Mouse (Mus musculus) Patski (cell line): ENCODE measurements around the gene Eps8l1. TPM values are rescaled to one million over a fixed set of nuclear protein-coding genes. Genes with fewer than 3 reads are reported as not detected.

ENCODE experiments used
- ATAC-seq: fragments of 100-300 bp; one replicate; pipeline ENCODE4 v1.8.0; 2021
- CTCF ChIA-PET: fragments of 350-600 bp; sonication (Branson Sonifier 250); formaldehyde crosslinking; loops from one replicate; lab custom pipeline; 2022; ENCODE audit warnings: inconsistent platforms; lab: Charles Lee
- POLR2A ChIA-PET: fragments of 350-600 bp; sonication (Branson Sonifier 250); formaldehyde crosslinking; loops from one replicate; lab custom pipeline; 2022; ENCODE audit warnings: antibody characterized with exemption, inconsistent platforms; lab: Charles Lee
- DNase-seq: peaks from one replicate; pipeline ENCODE4 v3.0.0-alpha.2; 2011; ENCODE audit warnings: low read depth, low spot score
- H3K27me3 ChIP-seq: fragments of 371-371 bp; one replicate; pipeline ENCODE4 v1.5.1; 2021
- CTCF ChIP-seq: fragments of 100-300 bp; IDR thresholded peaks from one replicate; pipeline ENCODE4 v1.5.1; 2021
- in situ Hi-C: fragments of 300-500 bp; cut with MboI; formaldehyde crosslinking; loops from 3 replicates; pipeline ENCODE4 v1.11.1; 2018; ENCODE audit warnings: low pct_unique_long_range_greater_than_20kb, mixed read lengths
- polyA plus RNA-seq: library from polyadenylated mRNA; unstranded; gene quantifications from one replicate; pipeline ENCODE4 v1.2.3, GENCODE M21; 2021

The Eps8l1 gene
- polyA plus RNA-seq, 1 experiment from 2014 or later = 0.04 TPM

GRCm38 (mm10) chr7:4497271-4497903 lies 36.9 kb downstream of the Eps8l1 start:
- no peaks in the 10 kb centered on the region for H3K27me3 ChIP-seq
- ATAC-seq (no peak), DNase-seq (no peak)
- CTCF ChIA-PET = interaction anchor here (1.2 to 1.3 kb wide), 2 partner anchors 16 to 70 kb away, joined by 3 read pairs; no protein-coding TSS in a partner anchor
- POLR2A ChIA-PET = no interaction called here
- no peak for TF ChIP-seq CTCF
- in situ Hi-C loops = no loop called here

- in situ Hi-C loops = no loop called here
- H3K27me3 ChIP-seq = no peaks in the 10 kb centered on the region
- ATAC-seq = no peak
- ChIA-PET POLR2A (no interaction called here), CTCF (interaction anchor here (1.3 to 1.4 kb wide), 2 partner anchors 13 to 71 kb away, joined by 3 to 4 read pairs; no protein-coding TSS in a partner anchor)
- no peak for TF ChIP-seq CTCF
- DNase-seq = no peak
Observed at GRCm38 (mm10) chr7:4498251-4498650, 37.8 kb downstream of the Eps8l1 start.

- in situ Hi-C loops = no loop called here
- H3K27me3 ChIP-seq = no peaks in the 10 kb centered on the region
- POLR2A ChIA-PET = no interaction called here
- CTCF ChIA-PET = interaction anchor here (1.4 kb wide), 1 partner anchor 14 kb away, joined by 4 read pairs; no protein-coding TSS in a partner anchor
- DNase-seq = no peak
- no peak for ATAC-seq
- no peak for TF ChIP-seq CTCF
Observed at GRCm38 (mm10) chr7:4499034-4499433, 38.6 kb downstream of the Eps8l1 start.

- no peak for TF ChIP-seq CTCF
- ChIA-PET POLR2A (interaction anchor here (0.9 kb wide), 1 partner anchor 10 kb away, joined by 3 read pairs; no protein-coding TSS in a partner anchor), CTCF (interaction anchor here (1.3 to 4.3 kb wide), 2 partner anchors 12 to 21 kb away, joined by 3 to 13 read pairs; no protein-coding TSS in a partner anchor)
- ATAC-seq (peak; percentile 31), DNase-seq (no peak)
- in situ Hi-C loops = no loop called here
- no peaks in the 10 kb centered on the region for H3K27me3 ChIP-seq
Observed at GRCm38 (mm10) chr7:4500892-4501471, 40.5 kb downstream of the Eps8l1 start.

DNA sequence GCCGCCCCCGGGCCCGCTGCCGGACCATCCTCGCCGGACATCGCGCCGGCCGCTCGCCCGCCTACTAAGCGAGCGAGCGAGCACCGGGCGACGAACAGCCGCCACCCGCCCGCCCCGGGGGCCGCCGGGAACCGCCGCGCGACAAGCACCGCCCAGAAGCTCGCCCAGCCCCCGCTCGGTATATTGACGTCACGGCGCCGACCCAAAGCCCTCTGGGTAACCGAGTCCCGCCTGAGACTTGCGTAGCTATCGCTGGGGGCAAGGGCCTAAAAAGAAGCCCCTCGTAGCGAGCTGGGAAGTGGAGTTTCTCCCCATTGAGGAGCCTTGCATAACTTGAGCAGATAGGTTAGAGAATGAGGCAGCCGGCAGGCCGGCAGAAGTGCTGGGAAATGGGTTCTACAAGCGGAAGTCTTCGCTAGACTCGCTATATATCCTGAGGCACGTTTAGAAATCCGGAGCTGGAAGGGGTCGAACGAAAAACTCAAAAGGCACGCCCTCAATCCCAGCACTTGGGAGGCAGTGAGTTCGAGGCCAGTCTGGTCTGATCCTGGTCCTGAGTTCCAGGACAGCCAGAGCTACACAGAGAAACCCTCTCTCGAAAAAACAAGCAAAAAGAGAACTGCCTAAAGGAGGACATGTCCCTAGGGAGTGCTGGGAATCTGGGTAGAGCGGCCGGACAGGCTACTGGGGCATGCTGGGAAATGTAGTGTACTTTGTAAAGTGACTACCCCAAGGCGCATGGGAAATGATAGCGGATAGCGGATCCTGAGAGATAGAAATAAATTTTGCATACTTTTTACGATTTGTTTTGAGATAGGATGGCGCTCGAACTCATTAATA lies 41.3 kb downstream of the Eps8l1 start, which contains the start of gene Ppp1r12c:
Gene Ppp1r12c, minus strand, starts transcription at position 123 of the 840 bp plus-strand sequence.
- POLR2A ChIA-PET = interaction anchor here (0.6 to 0.9 kb wide), 2 partner anchors 11 to 414 kb away, joined by 3 read pairs; no protein-coding TSS in a partner anchor
- peak; percentile 88 for ATAC-seq
- CTCF ChIA-PET = interaction anchor here (1.3 to 4.3 kb wide), 2 partner anchors 11 to 22 kb away, joined by 3 to 13 read pairs; no protein-coding TSS in a partner anchor
- DNase-seq = peak; percentile 67
- TF ChIP-seq CTCF = no peak
- in situ Hi-C loops = no loop called here
- H3K27me3 ChIP-seq = no peaks in the 10 kb centered on the region

- ChIA-PET POLR2A (interaction anchor here (0.6 to 0.7 kb wide), 3 partner anchors 347 to 463 kb away, joined by 3 to 13 read pairs (median 3); no protein-coding TSS in a partner anchor), CTCF (interaction anchor here (1.3 to 4.3 kb wide), 2 partner anchors 10 to 22 kb away, joined by 3 to 13 read pairs; no protein-coding TSS in a partner anchor)
- no peak for TF ChIP-seq CTCF
- in situ Hi-C loops = no loop called here
- H3K27me3 ChIP-seq = no peaks in the 10 kb centered on the region
- no peak for ATAC-seq
- DNase-seq = no peak
Observed at GRCm38 (mm10) chr7:4502421-4503090, 42.1 kb downstream of the Eps8l1 start.

DNA sequence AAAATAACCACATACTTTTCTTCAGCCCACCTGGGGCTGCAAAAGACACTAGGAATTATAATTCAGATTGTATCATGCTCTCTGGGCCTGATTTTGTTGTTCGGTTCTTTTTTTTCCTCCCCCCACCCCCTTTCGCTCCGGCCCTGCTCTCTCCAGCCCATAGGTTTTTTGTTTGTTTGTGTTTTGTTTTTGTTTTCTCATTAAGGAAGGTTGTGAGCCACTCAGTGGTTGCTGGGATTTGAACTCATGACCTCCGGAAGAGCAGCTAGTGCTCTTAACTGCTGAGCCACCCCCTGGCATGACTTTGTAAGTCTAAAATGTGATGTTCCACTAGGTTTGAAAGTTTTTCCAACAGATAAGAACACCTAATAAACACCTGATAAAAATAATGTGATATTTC lies 42.6 kb downstream of the Eps8l1 start:
- ChIA-PET POLR2A (interaction anchor here (0.7 kb wide), 1 partner anchor 347 kb away, joined by 13 read pairs; no protein-coding TSS in a partner anchor), CTCF (interaction anchor here (4.3 kb wide), 1 partner anchor 10 kb away, joined by 13 read pairs; no protein-coding TSS in a partner anchor)
- DNase-seq (no peak), ATAC-seq (no peak)
- in situ Hi-C loops = no loop called here
- no peaks in the 10 kb centered on the region for H3K27me3 ChIP-seq
- no peak for TF ChIP-seq CTCF

- CTCF ChIA-PET = interaction anchor here (4.3 kb wide), 1 partner anchor 9 kb away, joined by 13 read pairs; no protein-coding TSS in a partner anchor
Observed at GRCm38 (mm10) chr7:4503858-4504257, 43.4 kb downstream of the Eps8l1 start.

GRCm38 (mm10) chr7:4504646-4505435 lies 44.4 kb downstream of the Eps8l1 start:
- CTCF ChIA-PET = interaction anchor here (4.3 kb wide), 1 partner anchor 8 kb away, joined by 13 read pairs; no protein-coding TSS in a partner anchor
- H3K27me3 ChIP-seq = no peaks in the 10 kb centered on the region
- in situ Hi-C loops = no loop called here

More at GRCm38 (mm10) chr7:4503858-4504257, 43.4 kb downstream of the Eps8l1 start:
- H3K27me3 ChIP-seq = no peaks in the 10 kb centered on the region
- no peak for TF ChIP-seq CTCF
- ATAC-seq (no peak), DNase-seq (no peak)
- POLR2A ChIA-PET = no interaction called here
- in situ Hi-C loops = no loop called here

More at GRCm38 (mm10) chr7:4504646-4505435, 44.4 kb downstream of the Eps8l1 start:
- POLR2A ChIA-PET = interaction anchor here (0.6 kb wide), 1 partner anchor 1215 kb away, joined by 5 read pairs; no protein-coding TSS in a partner anchor
- no peak for DNase-seq
- no peak for TF ChIP-seq CTCF
- no peak for ATAC-seq
